Mouse (Mus musculus) lung, postnatal 36 days (tissue): ENCODE data around the gene Suz12.
"Not testable (repeated sequence)": the region's sequence is repeated elsewhere in the genome, so short reads cannot be mapped to it uniquely, and the experiment has no call there.

Source experiments
- DNase-seq: peaks from one replicate; pipeline ENCODE4 v3.0.0; 2022; ENCODE audit warnings: mixed read lengths

Suz12 gene

GRCm38 (mm10) chr11:79992592-79993355, at the start of gene Suz12:
Suz12 (plus strand) TSS chr11:79993106.
- peak; percentile 95 for DNase-seq

- DNase-seq, result no peak
Observed at GRCm38 (mm10) chr11:79943136-79943535, 49.8 kb upstream of the Suz12 start.

GRCm38 (mm10) chr11:79943601-79944000, 49.3 kb upstream of the Suz12 start:
- DNase-seq, result no peak

DNA sequence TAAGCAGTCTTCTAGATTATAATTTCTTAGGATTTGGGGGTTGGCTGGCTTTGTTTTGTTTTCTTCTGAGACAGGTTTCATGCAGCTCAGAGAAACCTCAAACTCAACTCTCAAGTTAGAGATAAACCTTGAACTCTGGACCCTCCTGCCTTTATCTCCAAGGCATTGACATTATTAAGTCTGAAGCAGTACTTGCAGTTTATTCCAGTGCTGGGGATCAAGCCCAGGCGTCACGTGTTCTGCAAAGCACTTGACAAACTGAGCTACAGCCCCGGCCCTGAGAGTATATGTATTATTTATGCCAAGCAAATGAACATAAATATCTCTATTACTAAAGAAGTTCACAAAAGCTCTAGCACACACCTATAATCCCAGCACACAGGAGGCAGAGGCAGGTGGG, 45.6 kb upstream of the Suz12 start:
- DNase-seq, result no peak

DNA sequence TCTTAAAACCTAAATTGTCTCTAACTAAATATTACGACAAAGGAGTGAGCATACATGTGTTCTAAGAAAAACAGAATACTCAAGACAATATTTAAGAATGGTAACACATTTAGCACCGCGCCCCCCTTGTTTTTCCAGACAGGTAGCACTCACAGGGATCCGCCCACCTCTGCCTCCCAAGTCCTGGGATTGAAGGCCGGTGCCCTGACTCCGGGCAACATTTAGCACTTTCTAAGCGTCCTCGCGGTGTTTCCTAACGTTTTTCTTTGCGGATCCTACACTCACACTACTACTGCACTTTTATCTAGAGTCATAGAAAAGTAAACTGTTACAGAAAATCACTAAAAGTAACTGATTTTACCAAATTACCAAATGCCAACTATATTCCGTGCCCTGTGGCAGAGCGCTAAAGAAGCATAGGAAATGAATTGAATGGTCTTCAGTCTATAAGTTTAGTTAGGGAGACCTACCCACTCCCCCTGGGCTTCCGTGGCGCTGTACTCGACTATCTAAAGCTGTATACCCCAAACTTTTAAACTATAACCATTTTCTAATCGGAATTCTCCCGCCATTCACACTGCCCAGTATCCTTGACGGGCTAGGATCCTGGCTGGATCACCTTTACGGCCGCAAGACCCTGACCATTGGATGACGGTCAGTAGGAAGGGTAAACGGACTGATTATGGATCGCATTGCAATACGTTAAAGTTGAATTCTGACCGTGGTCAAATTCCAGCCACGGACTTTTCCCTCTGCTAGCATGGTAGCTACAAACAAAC, 31.4 kb upstream of the Suz12 start:
- peak; percentile 9 for DNase-seq

GRCm38 (mm10) chr11:79962125-79962876, 30.6 kb upstream of the Suz12 start, which contains the start of gene Utp6:
Utp6 (minus strand) TSS chr11:79962390.
- peak; percentile 99 for DNase-seq

DNA sequence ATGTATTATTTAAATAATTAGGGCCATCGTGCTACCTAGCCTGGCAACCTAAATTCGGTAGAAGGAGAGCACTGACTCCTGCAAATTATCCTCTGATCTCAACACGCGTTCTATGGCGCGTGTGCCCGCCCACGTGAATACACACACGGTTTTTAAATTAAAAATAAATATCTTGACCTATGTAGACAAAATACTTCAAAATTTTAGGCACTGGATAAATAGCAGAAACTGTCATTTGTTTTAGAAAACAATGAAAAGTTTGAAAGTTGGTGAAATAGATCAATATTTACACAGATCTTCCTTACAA, 30.1 kb upstream of the Suz12 start:
- DNase-seq, result no peak

DNA sequence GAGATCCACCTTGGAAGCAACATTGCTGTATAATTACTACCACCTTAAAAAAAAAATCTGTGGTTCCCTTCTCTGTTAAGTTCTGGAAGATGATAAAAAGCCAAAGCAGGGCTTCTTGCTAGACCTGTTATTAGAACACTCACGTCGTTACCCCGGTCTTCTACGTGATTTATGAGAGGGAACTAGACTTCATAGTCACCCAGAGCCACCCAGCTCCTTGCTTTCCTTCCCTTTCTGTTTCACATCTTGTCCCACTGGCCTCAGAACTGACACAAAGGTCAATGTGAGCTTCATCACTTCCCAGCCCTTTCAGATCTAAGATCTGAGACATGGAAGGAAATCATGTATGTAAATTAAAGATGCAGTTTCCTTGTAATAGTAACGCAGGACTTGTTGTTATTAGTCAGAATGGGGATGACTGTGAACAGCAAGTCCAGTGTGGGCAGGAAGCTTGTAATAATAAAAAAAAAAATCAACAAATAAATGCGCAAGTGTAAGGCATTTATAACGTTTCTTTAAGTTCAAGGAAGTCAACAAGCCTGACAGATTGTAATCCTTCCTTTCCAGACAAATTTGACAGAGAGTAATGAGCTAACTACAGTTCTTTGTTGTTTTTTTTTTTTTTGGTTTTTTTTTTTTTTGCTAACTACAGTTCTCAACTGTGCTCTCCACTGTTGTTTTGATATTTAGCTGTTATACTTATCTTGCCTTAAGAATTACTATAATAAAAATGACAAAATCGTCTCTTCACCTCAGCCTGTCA, 29.5 kb upstream of the Suz12 start:
- DNase-seq, result peak; percentile 14

DNA sequence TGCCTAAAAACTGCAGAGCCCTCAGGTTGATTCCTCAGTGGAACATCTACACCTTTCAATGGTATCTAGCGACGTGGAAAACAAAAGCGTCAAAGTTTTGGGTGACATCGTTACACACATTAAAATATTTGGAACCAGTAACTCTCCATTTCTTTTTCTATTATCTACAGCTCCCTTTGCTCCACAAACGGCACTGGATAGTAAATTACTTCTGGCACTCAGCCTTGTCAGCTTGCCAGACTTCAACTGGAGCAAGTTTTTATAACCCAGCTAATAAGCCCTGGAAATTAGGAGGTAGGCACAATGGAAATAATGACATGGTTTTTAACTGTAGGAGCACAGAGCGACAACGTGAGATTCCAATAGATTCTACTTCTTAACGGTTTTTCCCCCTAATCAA, 27.0 kb upstream of the Suz12 start:
- DNase-seq, result peak; percentile 56

GRCm38 (mm10) chr11:79967752-79968151, 25.2 kb upstream of the Suz12 start:
- no peak for DNase-seq

GRCm38 (mm10) chr11:79973133-79973532, 19.8 kb upstream of the Suz12 start:
- DNase-seq, result no peak

- peak; percentile 26 for DNase-seq
Observed at GRCm38 (mm10) chr11:79973626-79974476, 19.1 kb upstream of the Suz12 start.

DNA sequence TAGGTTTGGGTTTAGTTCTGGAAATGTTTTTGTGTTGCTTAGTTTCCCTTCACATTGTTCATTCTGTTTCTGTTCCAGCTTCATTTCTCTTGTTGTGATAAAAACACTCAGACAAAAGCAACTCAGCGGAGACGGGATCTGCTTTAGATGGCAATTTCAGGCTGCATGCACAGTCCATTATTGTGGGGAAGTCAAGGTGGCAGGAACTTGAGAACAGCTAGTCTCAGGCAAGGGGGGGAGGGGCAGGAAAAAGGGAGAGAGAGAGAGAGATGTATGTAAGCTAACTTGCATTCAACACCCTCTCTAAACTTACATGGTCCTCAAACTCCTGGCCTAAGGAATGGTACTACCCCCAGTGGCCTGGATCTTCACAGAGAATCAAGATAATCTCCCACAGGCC, 17.5 kb upstream of the Suz12 start:
- DNase-seq, result no peak

- DNase-seq, result no peak
Observed at GRCm38 (mm10) chr11:79976222-79976621, 16.7 kb upstream of the Suz12 start.

DNA sequence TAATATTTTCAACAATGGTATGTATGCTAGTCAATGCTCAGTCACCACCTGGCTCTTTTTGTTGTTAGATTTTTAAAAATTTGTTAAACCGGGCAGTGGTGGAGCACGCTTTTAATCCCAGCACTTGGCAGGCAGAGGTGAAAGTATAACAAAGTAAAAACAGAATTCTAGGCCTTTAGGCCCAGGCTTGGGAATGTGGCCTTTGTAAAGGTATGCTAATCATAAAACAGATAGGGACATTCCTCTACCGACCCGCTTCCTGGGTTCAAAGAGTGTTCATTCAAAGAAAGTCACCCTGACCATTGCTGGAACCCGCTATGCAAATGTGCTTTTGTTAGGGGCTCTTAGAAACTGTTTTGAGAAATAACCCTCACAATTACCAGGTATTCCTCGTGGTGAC, 16.3 kb upstream of the Suz12 start:
- not testable (repeated sequence) for DNase-seq

- DNase-seq, result not testable (repeated sequence)
Observed at GRCm38 (mm10) chr11:79977061-79977460, 15.8 kb upstream of the Suz12 start.

DNA sequence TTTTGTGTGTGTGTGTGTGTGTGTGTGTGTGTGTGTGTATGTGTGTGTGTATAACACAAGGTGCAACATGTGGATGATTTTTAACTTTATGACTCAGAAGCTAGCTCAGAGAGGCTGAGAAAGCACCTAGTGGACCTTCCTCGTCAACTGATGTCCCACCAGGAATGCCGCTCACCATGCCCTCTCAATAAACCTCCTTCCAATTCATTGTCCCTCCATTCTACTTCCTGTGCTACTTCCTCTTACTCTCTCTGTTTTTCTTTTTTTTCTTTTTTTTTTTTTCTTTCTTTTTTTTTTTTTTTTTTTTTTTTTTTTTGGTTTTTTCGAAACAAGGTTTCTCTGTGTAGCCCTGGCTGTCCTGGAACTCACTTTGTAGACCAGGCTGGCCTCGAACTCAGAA, 15.2 kb upstream of the Suz12 start:
- DNase-seq, result not testable (repeated sequence)

DNA sequence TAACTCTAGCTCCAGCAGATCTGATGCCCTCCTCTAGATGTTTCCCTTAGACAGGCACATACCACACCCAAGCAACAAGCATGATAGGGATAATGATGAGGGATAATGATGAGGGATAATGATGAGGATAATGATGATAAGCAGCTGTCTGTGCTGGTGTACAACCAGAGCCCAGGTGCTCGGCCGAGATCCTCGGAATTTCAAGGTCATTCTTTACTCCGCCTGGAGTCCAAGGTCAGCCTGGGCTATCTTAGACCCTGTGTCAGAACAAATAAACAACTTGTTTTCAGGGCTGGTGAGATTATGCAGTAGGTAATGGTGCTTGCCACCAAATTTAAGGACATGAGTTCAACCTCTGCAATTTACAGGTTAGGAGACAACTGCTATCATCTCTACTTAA, 6.0 kb upstream of the Suz12 start:
- DNase-seq, result no peak

GRCm38 (mm10) chr11:79987896-79988295, 5.0 kb upstream of the Suz12 start:
- no peak for DNase-seq

DNA sequence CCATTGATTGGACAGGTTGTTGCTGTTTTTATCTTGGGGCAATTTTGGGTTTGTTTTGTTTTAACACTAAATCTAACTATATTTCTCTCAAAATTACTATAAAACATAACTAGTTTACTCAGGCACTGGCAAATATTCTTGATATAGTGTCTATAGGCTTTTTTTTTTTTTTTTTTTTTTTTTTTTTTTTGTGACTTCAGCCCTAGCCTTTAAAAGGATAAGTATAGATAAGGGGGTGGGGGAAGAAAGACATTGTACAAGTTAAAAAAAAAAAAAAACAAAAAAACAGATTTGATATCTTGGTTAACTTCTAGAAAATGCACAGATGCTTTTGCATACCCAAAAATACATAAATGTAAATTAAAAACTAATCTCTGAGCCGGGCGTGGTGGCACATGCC, 2.8 kb upstream of the Suz12 start:
- DNase-seq, result no peak

- DNase-seq, result no peak
Observed at GRCm38 (mm10) chr11:79991600-79991999, 1.3 kb upstream of the Suz12 start.
